Mouse (Mus musculus): ENCODE results near the gene Gm9736. TPM values are rescaled to one million over a fixed set of nuclear protein-coding genes. Genes with fewer than 3 reads are reported as not detected.
A peak's percentile ranks its signal among the peaks of the same experiment; 100 is the strongest.
"Not testable (repeated sequence)": the region's sequence is repeated elsewhere in the genome, so short reads cannot be mapped to it uniquely, and the experiment has no call there.

Gm9736 gene
- polyA plus RNA-seq, 1 experiment from 2014 or later: not detected

- H3K27me3 ChIP-seq (replicated peaks; ENCODE audit: low read depth, poor library complexity, severe bottlenecking); H3K9me3 ChIP-seq; DNase-seq (ENCODE audit: low spot score); H3K4me3 ChIP-seq; H3K27ac ChIP-seq (replicated peaks); H3K36me3 ChIP-seq (replicated peaks); H3K4me1 ChIP-seq: not testable (repeated sequence)
- WGBS: 33% methylated on average over 1 of the region's 1 CpGs
These were observed 8.4 kb upstream of the Gm9736 start, which contains the start of gene Gm3233 for GRCm38 (mm10) chr10:77759582-77759981. Gm3233 (minus strand) TSS chr10:77759682.

- Histone ChIP-seq H3K27me3 (replicated peaks; ENCODE audit: low read depth, poor library complexity, severe bottlenecking) (no peaks in the 10 kb centered on the region), H3K36me3 (replicated peaks) (no peaks in the 10 kb centered on the region), H3K4me1 (peaks cover 20% of the 10 kb centered on the region), H3K27ac (replicated peaks) (no peak overlapping the region), H3K4me3 (no peak overlapping the region), H3K9me3 (no peaks in the 10 kb centered on the region)
- DNase-seq (ENCODE audit: low spot score): no peak
These were observed 2.3 kb upstream of the Gm9736 start for GRCm38 (mm10) chr10:77753448-77753847.

- 66% methylated on average over 3 of the region's 3 CpGs for WGBS
- not testable (repeated sequence) for DNase-seq (ENCODE audit: low spot score); H3K36me3 ChIP-seq (replicated peaks); H3K4me3 ChIP-seq; H3K27ac ChIP-seq (replicated peaks); H3K27me3 ChIP-seq (replicated peaks; ENCODE audit: low read depth, poor library complexity, severe bottlenecking); H3K9me3 ChIP-seq
- H3K4me1 ChIP-seq: peaks cover 20% of the 10 kb centered on the region
These were observed 1.2 kb upstream of the Gm9736 start for GRCm38 (mm10) chr10:77752312-77752711.

- H3K4me1 ChIP-seq: peaks cover 20% of the 10 kb centered on the region
- H3K36me3 ChIP-seq (replicated peaks); H3K9me3 ChIP-seq; DNase-seq (ENCODE audit: low spot score); H3K4me3 ChIP-seq; H3K27me3 ChIP-seq (replicated peaks; ENCODE audit: low read depth, poor library complexity, severe bottlenecking); H3K27ac ChIP-seq (replicated peaks): not testable (repeated sequence)
- 72% methylated on average over 1 of the region's 1 CpGs for WGBS
These were observed 468 bp downstream of the Gm9736 start for GRCm38 (mm10) chr10:77750686-77751085.

GRCm38 (mm10) chr10:77741924-77742688 lies 9.0 kb downstream of the Gm9736 start, which contains the start of gene Gm18596:
Gm18596 (minus strand) TSS chr10:77742638.
- not testable (repeated sequence) for H3K36me3 ChIP-seq (replicated peaks); H3K4me3 ChIP-seq; DNase-seq (ENCODE audit: low spot score); H3K9me3 ChIP-seq; H3K27me3 ChIP-seq (replicated peaks; ENCODE audit: low read depth, poor library complexity, severe bottlenecking); H3K27ac ChIP-seq (replicated peaks)
- 48% methylated on average over 5 of the region's 5 CpGs for WGBS
- H3K4me1 ChIP-seq: peaks cover 24% of the 10 kb centered on the region

GRCm38 (mm10) chr10:77738929-77739328 lies 12.2 kb downstream of the Gm9736 start:
- Histone ChIP-seq H3K27ac (replicated peaks) (no peak overlapping the region), H3K4me1 (peaks cover 24% of the 10 kb centered on the region), H3K27me3 (replicated peaks; ENCODE audit: low read depth, poor library complexity, severe bottlenecking) (no peaks in the 10 kb centered on the region), H3K4me3 (no peak overlapping the region), H3K9me3 (peaks cover 10% of the 10 kb centered on the region; the same call in 1 of the 2 replicates), H3K36me3 (replicated peaks) (no peaks in the 10 kb centered on the region; the same call in 1 of the 2 replicates)
- DNase-seq (ENCODE audit: low spot score): no peak
- WGBS: 90% methylated on average over 4 of the region's 4 CpGs

GRCm38 (mm10) chr10:77735928-77736327 lies 15.2 kb downstream of the Gm9736 start:
- H3K27me3 ChIP-seq (replicated peaks; ENCODE audit: low read depth, poor library complexity, severe bottlenecking): no peaks in the 10 kb centered on the region
- H3K9me3 ChIP-seq: peaks cover 10% of the 10 kb centered on the region; the same call in 1 of the 2 replicates
- DNase-seq (ENCODE audit: low spot score): no peak
- WGBS: 82% methylated on average over 1 of the region's 1 CpGs
- no peaks in the 10 kb centered on the region; the same call in 1 of the 2 replicates for H3K36me3 ChIP-seq (replicated peaks)
- no peak overlapping the region for H3K27ac ChIP-seq (replicated peaks)
- H3K4me3 ChIP-seq: no peak overlapping the region
- peaks cover 8% of the 10 kb centered on the region; the same call in 1 of the 2 replicates for H3K4me1 ChIP-seq

GRCm38 (mm10) chr10:77729241-77729640 lies 21.9 kb downstream of the Gm9736 start:
- DNase-seq (ENCODE audit: low spot score): peak; percentile 30
- 56% methylated on average over 4 of the region's 4 CpGs for WGBS
- Histone ChIP-seq H3K27me3 (replicated peaks; ENCODE audit: low read depth, poor library complexity, severe bottlenecking) (no peaks in the 10 kb centered on the region), H3K36me3 (replicated peaks) (no peaks in the 10 kb centered on the region), H3K4me3 (no peak overlapping the region), H3K4me1 (no peaks in the 10 kb centered on the region), H3K27ac (replicated peaks) (no peak overlapping the region), H3K9me3 (no peaks in the 10 kb centered on the region)

- H3K4me3 ChIP-seq: no peak overlapping the region
- no peaks in the 10 kb centered on the region for H3K4me1 ChIP-seq
- no peak overlapping the region for H3K27ac ChIP-seq (replicated peaks)
- H3K27me3 ChIP-seq (replicated peaks; ENCODE audit: low read depth, poor library complexity, severe bottlenecking): no peaks in the 10 kb centered on the region
- no peaks in the 10 kb centered on the region for H3K36me3 ChIP-seq (replicated peaks)
- WGBS: 65% methylated on average over 4 of the region's 4 CpGs
- DNase-seq (ENCODE audit: low spot score): no peak
- H3K9me3 ChIP-seq: no peaks in the 10 kb centered on the region
These were observed 22.9 kb downstream of the Gm9736 start for GRCm38 (mm10) chr10:77728280-77728679.

- Histone ChIP-seq H3K27me3 (replicated peaks; ENCODE audit: low read depth, poor library complexity, severe bottlenecking) (no peaks in the 10 kb centered on the region), H3K9me3 (no peaks in the 10 kb centered on the region), H3K4me3 (no peak within 1 kb of the TSS), H3K4me1 (no peaks in the 10 kb centered on the region), H3K36me3 (replicated peaks) (no peaks in the 10 kb centered on the region), H3K27ac (replicated peaks) (no peak within 1 kb of the TSS)
- WGBS: 38% methylated on average over 3 of the region's 3 CpGs
- DNase-seq (ENCODE audit: low spot score): no peak
These were observed 25.0 kb downstream of the Gm9736 start, which contains the start of gene Gm10100 for GRCm38 (mm10) chr10:77726186-77726585. Gm10100 (plus strand) TSS chr10:77726486.

GRCm38 (mm10) chr10:77724855-77725254 lies 26.3 kb downstream of the Gm9736 start:
- no peaks in the 10 kb centered on the region for H3K36me3 ChIP-seq (replicated peaks)
- H3K9me3 ChIP-seq: peaks cover 5% of the 10 kb centered on the region; the same call in 1 of the 2 replicates
- no peak overlapping the region for H3K4me3 ChIP-seq
- no peak for DNase-seq (ENCODE audit: low spot score)
- H3K4me1 ChIP-seq: no peaks in the 10 kb centered on the region
- no peaks in the 10 kb centered on the region for H3K27me3 ChIP-seq (replicated peaks; ENCODE audit: low read depth, poor library complexity, severe bottlenecking)
- H3K27ac ChIP-seq (replicated peaks): no peak overlapping the region
- WGBS: 79% methylated on average over 8 of the region's 8 CpGs

- WGBS: 91% methylated on average over 1 of the region's 1 CpGs
- not testable (repeated sequence) for H3K4me1 ChIP-seq
These were observed 30.9 kb downstream of the Gm9736 start, which contains the start of gene Krtap12-1 for GRCm38 (mm10) chr10:77720299-77720698. Krtap12-1 (plus strand) TSS chr10:77720599.

GRCm38 (mm10) chr10:77715507-77715906 lies 35.6 kb downstream of the Gm9736 start, which contains the start of gene Gm10142:
Gm10142 (plus strand) TSS chr10:77715807.
- no peak for DNase-seq (ENCODE audit: low spot score)
- no peaks in the 10 kb centered on the region for H3K36me3 ChIP-seq (replicated peaks)
- no peak within 1 kb of the TSS for H3K27ac ChIP-seq (replicated peaks)
- H3K4me3 ChIP-seq: no peak within 1 kb of the TSS
- H3K9me3 ChIP-seq: peaks cover 10% of the 10 kb centered on the region; the same call in 1 of the 2 replicates
- no peaks in the 10 kb centered on the region for H3K27me3 ChIP-seq (replicated peaks; ENCODE audit: low read depth, poor library complexity, severe bottlenecking)
- 85% methylated on average over 1 of the region's 1 CpGs for WGBS
- H3K4me1 ChIP-seq: no peaks in the 10 kb centered on the region

More at GRCm38 (mm10) chr10:77720299-77720698, 30.9 kb downstream of the Gm9736 start, which contains the start of gene Krtap12-1:
- DNase-seq (ENCODE audit: low spot score); H3K36me3 ChIP-seq (replicated peaks); H3K27ac ChIP-seq (replicated peaks); H3K9me3 ChIP-seq; H3K27me3 ChIP-seq (replicated peaks; ENCODE audit: low read depth, poor library complexity, severe bottlenecking); H3K4me3 ChIP-seq: not testable (repeated sequence)

All from embryonic facial prominence, embryonic 10.5 days (tissue).